Mouse (Mus musculus): Measurements from ENCODE around the gene Ttc34. TPM values are rescaled to one million over a fixed set of nuclear protein-coding genes. Genes with fewer than 3 reads are reported as not detected.
A peak's percentile ranks its signal among the peaks of the same experiment; 100 is the strongest.

Ttc34 gene
- total and polyA plus RNA-seq, 3 experiments: 0.05 TPM; not detected in 2

DNA sequence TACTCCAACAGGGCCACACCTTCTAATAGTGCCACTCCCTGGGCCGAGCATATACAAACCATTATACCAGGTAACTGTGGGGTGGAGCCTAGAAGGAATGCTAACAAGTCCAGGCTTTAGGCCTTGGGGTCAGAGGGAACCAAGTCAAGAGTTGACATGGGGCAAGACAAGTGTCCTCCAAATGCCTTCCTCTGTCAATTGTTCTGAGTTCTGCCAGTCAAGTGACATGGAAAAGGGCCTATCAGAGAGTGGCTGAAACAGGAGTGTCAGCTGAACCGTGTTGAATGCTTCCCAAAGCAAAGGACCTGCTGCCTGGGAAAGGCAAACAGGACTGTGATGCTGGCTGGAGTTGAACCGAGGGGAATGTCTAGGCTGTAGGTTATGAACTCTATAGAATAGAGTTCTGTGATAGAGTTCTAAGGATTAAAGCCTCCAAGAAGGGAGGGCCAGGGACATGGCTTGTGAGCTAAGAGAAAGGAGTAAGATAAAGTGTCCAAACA lies 26.2 kb downstream of the Ttc34 start:
- TF ChIP-seq CTCF (IDR thresholded peaks at IDR 0.05; ENCODE audit: low read depth, low read length) (no peak), GATA2 (IDR thresholded peaks at IDR 0.05; ENCODE audit: borderline replicate concordance, low read depth, low read length) (no peak), POLR2AphosphoS5 (IDR thresholded peaks at IDR 0.05; ENCODE audit: insufficient replicate concordance, low read depth, low read length) (no peak), TAL1 (conservative IDR thresholded peaks at IDR 0.05; ENCODE audit: low read depth, low read length) (no peak), GATA1 (IDR thresholded peaks at IDR 0.05; ENCODE audit: borderline replicate concordance, low read length) (no peak)

DNA sequence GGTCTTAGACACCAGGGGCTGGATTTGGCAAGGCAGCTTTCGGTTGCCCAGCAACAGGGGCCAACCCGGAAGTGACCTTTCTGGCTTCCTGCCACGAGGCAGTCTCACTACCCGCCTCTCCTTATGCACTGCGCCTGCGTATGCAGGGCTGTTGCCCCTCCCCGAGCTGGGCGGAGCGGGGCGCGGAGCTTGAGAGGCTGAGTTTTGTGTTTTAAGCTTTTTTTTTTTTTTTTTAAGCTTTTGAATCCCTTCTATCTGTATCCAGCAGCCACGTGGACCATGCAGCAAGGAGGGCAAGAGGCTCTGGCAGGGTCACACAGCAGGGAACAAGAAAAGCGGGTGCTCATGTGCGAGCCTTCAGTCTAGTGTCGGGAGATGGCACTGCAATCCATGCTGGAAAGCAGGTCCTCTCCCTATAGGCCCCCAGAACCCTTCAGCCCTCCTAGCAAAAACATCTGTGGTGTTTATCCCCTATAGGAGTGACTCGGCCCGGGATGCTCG lies 27.1 kb downstream of the Ttc34 start:
- ATAC-seq (ENCODE audit: extremely low read depth, insufficient number of reproducible peaks, low FRiP score, poor library complexity, severe bottlenecking): peak; percentile 99
- peak; percentile 95 for DNase-seq (ENCODE audit: low spot score)
- Histone ChIP-seq H3K4me3 (ENCODE audit: low read depth, low read length) (peak overlapping the region; percentile 64; the same call in 1 of the 2 replicates), H3K36me3 (replicated peaks) (no peaks in the 10 kb centered on the region), H3K9me3 (replicated peaks) (no peaks in the 10 kb centered on the region), H3K4me1 (ENCODE audit: insufficient read depth, low read depth, low read length) (peaks cover 19% of the 10 kb centered on the region), H3K27me3 (ENCODE audit: insufficient read depth, low read length) (peaks cover 49% of the 10 kb centered on the region)
- TF ChIP-seq GATA1 (IDR thresholded peaks at IDR 0.05; ENCODE audit: borderline replicate concordance, low read length): no peak
- TF ChIP-seq POLR2AphosphoS5 (IDR thresholded peaks at IDR 0.05; ENCODE audit: insufficient replicate concordance, low read depth, low read length): no peak
- no peak for TF ChIP-seq TAL1 (conservative IDR thresholded peaks at IDR 0.05; ENCODE audit: low read depth, low read length)
- TF ChIP-seq CTCF (IDR thresholded peaks at IDR 0.05; ENCODE audit: low read depth, low read length): no peak
- TF ChIP-seq GATA2 (IDR thresholded peaks at IDR 0.05; ENCODE audit: borderline replicate concordance, low read depth, low read length): no peak

More for the DNA sequence above, 26.2 kb downstream of the Ttc34 start:
- ATAC-seq (ENCODE audit: extremely low read depth, insufficient number of reproducible peaks, low FRiP score, poor library complexity, severe bottlenecking) (no peak), DNase-seq (ENCODE audit: low spot score) (no peak)
- Histone ChIP-seq H3K9me3 (replicated peaks) (no peaks in the 10 kb centered on the region), H3K4me1 (ENCODE audit: insufficient read depth, low read depth, low read length) (peaks cover 19% of the 10 kb centered on the region), H3K36me3 (replicated peaks) (no peaks in the 10 kb centered on the region), H3K27me3 (ENCODE audit: insufficient read depth, low read length) (peaks cover 44% of the 10 kb centered on the region), H3K4me3 (ENCODE audit: low read depth, low read length) (no peak overlapping the region)

- peak overlapping the region; percentile 64; the same call in 1 of the 2 replicates for H3K4me3 ChIP-seq (ENCODE audit: low read depth, low read length)
- H3K9me3 ChIP-seq (replicated peaks): no peaks in the 10 kb centered on the region
- H3K27me3 ChIP-seq (ENCODE audit: insufficient read depth, low read length): peaks cover 49% of the 10 kb centered on the region
- TF ChIP-seq CTCF (IDR thresholded peaks at IDR 0.05; ENCODE audit: low read depth, low read length): no peak
- no peak for TF ChIP-seq GATA1 (IDR thresholded peaks at IDR 0.05; ENCODE audit: borderline replicate concordance, low read length)
- TF ChIP-seq TAL1 (conservative IDR thresholded peaks at IDR 0.05; ENCODE audit: low read depth, low read length): no peak
- no peak for TF ChIP-seq GATA2 (IDR thresholded peaks at IDR 0.05; ENCODE audit: borderline replicate concordance, low read depth, low read length)
- no peak for TF ChIP-seq POLR2AphosphoS5 (IDR thresholded peaks at IDR 0.05; ENCODE audit: insufficient replicate concordance, low read depth, low read length)
- H3K36me3 ChIP-seq (replicated peaks): no peaks in the 10 kb centered on the region
- DNase-seq (ENCODE audit: low spot score): no peak
- H3K4me1 ChIP-seq (ENCODE audit: insufficient read depth, low read depth, low read length): peaks cover 19% of the 10 kb centered on the region
- no peak for ATAC-seq (ENCODE audit: extremely low read depth, insufficient number of reproducible peaks, low FRiP score, poor library complexity, severe bottlenecking)
These were observed 27.9 kb downstream of the Ttc34 start for GRCm38 (mm10) chr4:154864961-154865760.

GRCm38 (mm10) chr4:154866391-154866790 lies 29.1 kb downstream of the Ttc34 start:
- ATAC-seq (ENCODE audit: extremely low read depth, insufficient number of reproducible peaks, low FRiP score, poor library complexity, severe bottlenecking) (no peak), DNase-seq (ENCODE audit: low spot score) (no peak)
- Histone ChIP-seq H3K36me3 (replicated peaks) (no peaks in the 10 kb centered on the region), H3K9me3 (replicated peaks) (no peaks in the 10 kb centered on the region), H3K27me3 (ENCODE audit: insufficient read depth, low read length) (peaks cover 49% of the 10 kb centered on the region), H3K4me1 (ENCODE audit: insufficient read depth, low read depth, low read length) (peaks cover 19% of the 10 kb centered on the region), H3K4me3 (ENCODE audit: low read depth, low read length) (no peak overlapping the region)
- no peak for TF ChIP-seq GATA1 (IDR thresholded peaks at IDR 0.05; ENCODE audit: borderline replicate concordance, low read length)
- TF ChIP-seq GATA2 (IDR thresholded peaks at IDR 0.05; ENCODE audit: borderline replicate concordance, low read depth, low read length): no peak
- TF ChIP-seq CTCF (IDR thresholded peaks at IDR 0.05; ENCODE audit: low read depth, low read length): no peak
- no peak for TF ChIP-seq POLR2AphosphoS5 (IDR thresholded peaks at IDR 0.05; ENCODE audit: insufficient replicate concordance, low read depth, low read length)
- TF ChIP-seq TAL1 (conservative IDR thresholded peaks at IDR 0.05; ENCODE audit: low read depth, low read length): no peak

GRCm38 (mm10) chr4:154867257-154867656 lies 30.0 kb downstream of the Ttc34 start:
- no peak for TF ChIP-seq TAL1 (conservative IDR thresholded peaks at IDR 0.05; ENCODE audit: low read depth, low read length)
- TF ChIP-seq GATA2 (IDR thresholded peaks at IDR 0.05; ENCODE audit: borderline replicate concordance, low read depth, low read length): no peak
- no peak for TF ChIP-seq POLR2AphosphoS5 (IDR thresholded peaks at IDR 0.05; ENCODE audit: insufficient replicate concordance, low read depth, low read length)
- no peak for TF ChIP-seq CTCF (IDR thresholded peaks at IDR 0.05; ENCODE audit: low read depth, low read length)
- TF ChIP-seq GATA1 (IDR thresholded peaks at IDR 0.05; ENCODE audit: borderline replicate concordance, low read length): no peak
- peaks cover 51% of the 10 kb centered on the region for H3K27me3 ChIP-seq (ENCODE audit: insufficient read depth, low read length)
- ATAC-seq (ENCODE audit: extremely low read depth, insufficient number of reproducible peaks, low FRiP score, poor library complexity, severe bottlenecking): no peak
- H3K4me3 ChIP-seq (ENCODE audit: low read depth, low read length): no peak overlapping the region
- peaks cover 19% of the 10 kb centered on the region for H3K4me1 ChIP-seq (ENCODE audit: insufficient read depth, low read depth, low read length)
- no peak for DNase-seq (ENCODE audit: low spot score)
- no peaks in the 10 kb centered on the region for H3K9me3 ChIP-seq (replicated peaks)
- no peaks in the 10 kb centered on the region for H3K36me3 ChIP-seq (replicated peaks)

DNA sequence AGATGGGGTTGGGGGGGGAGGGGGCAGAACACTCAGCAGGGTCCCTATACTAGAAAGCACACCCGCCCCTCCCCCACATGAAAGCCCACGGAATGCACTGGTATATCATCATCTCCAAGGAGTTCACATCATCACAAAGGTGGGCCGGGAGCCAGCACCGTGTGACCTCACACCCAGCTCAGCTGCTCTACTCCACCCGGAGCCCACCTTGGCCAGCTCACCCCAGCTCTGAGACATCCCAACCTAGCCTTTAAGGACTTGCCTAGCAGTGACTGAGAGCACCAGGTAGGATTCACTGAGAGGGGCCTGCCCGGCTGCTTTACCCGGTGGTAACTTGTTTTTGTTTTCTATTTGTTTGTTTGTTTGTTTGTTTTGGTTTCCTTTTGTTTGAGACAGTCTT lies 32.2 kb downstream of the Ttc34 start, which contains the start of gene Mmel1:
TSS of gene Mmel1 (plus strand) at position 146 of the 400 bp plus-strand sequence.
- ATAC-seq (ENCODE audit: extremely low read depth, insufficient number of reproducible peaks, low FRiP score, poor library complexity, severe bottlenecking): no peak
- TF ChIP-seq GATA1 (IDR thresholded peaks at IDR 0.05; ENCODE audit: borderline replicate concordance, low read length) (no peak), GATA2 (IDR thresholded peaks at IDR 0.05; ENCODE audit: borderline replicate concordance, low read depth, low read length) (no peak), POLR2AphosphoS5 (IDR thresholded peaks at IDR 0.05; ENCODE audit: insufficient replicate concordance, low read depth, low read length) (no peak), CTCF (IDR thresholded peaks at IDR 0.05; ENCODE audit: low read depth, low read length) (no peak), TAL1 (conservative IDR thresholded peaks at IDR 0.05; ENCODE audit: low read depth, low read length) (no peak)
- H3K36me3 ChIP-seq (replicated peaks): no peaks in the 10 kb centered on the region
- peaks cover 58% of the 10 kb centered on the region for H3K27me3 ChIP-seq (ENCODE audit: insufficient read depth, low read length)
- no peaks in the 10 kb centered on the region for H3K9me3 ChIP-seq (replicated peaks)
- peaks cover 9% of the 10 kb centered on the region for H3K4me1 ChIP-seq (ENCODE audit: insufficient read depth, low read depth, low read length)
- H3K4me3 ChIP-seq (ENCODE audit: low read depth, low read length): no peak within 1 kb of the TSS
- no peak for DNase-seq (ENCODE audit: low spot score)

Measured in G1E (cell line).